Mouse (Mus musculus): ENCODE measurements around the gene Asdurf.
"Not testable (repeated sequence)": the region's sequence is repeated elsewhere in the genome, so short reads cannot be mapped to it uniquely, and the experiment has no call there.

Asdurf gene

DNA sequence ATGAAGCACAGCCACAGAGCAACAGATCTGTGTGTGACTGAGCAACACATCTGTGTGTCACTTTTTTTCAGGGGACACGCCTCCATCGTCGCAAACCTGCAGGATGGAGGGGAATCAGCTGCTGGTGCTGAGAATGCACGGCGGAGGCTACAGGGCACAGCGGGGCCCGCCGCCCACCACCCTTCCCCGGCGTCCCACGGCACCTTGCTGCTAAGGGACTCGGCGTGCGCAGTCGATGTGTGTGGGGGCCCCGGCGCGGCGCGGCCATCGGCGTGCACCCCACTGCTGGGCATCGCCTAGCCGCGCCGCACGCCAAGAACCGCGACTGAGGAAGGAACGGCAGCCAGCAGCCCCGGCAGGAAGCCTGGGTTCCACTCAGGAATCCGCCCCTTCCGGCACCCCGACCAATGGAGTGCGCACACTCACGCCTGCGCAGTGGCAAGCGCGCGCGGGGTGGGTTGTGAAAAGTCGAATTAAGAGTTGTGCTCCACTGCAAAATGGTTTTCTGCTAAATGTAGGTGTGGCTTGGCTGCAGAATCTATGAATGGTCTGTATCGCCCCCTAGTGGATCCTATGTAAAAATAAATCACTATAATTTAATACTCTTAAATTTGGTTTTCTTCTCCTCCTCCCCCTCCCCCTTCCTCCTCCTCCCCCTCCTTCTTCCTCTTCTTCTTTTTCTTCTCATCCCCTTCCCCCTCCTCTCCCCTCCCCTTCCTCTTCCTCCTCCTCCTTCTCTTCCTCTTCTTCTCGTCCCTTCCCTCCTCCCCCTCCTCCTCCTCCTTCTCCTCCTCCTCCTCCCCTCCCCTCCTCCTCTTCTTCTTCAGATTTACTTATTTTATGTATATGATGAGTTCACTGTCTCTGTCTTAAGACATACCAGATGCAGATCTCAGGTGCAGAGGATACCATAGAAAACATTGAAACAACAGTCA, at the start of gene Asdurf, which contains the start of the genes Gm28551 and Asnsd1:
Gene Asdurf (minus strand): TSS at position 293 of the 935 bp plus-strand sequence.
Gene Gm28551 (minus strand): TSS at position 341 of the 935 bp plus-strand sequence.
Gene Asnsd1 (minus strand): TSS at position 426 of the 935 bp plus-strand sequence.
- peak; percentile 97 to 98 for DNase-seq

DNA sequence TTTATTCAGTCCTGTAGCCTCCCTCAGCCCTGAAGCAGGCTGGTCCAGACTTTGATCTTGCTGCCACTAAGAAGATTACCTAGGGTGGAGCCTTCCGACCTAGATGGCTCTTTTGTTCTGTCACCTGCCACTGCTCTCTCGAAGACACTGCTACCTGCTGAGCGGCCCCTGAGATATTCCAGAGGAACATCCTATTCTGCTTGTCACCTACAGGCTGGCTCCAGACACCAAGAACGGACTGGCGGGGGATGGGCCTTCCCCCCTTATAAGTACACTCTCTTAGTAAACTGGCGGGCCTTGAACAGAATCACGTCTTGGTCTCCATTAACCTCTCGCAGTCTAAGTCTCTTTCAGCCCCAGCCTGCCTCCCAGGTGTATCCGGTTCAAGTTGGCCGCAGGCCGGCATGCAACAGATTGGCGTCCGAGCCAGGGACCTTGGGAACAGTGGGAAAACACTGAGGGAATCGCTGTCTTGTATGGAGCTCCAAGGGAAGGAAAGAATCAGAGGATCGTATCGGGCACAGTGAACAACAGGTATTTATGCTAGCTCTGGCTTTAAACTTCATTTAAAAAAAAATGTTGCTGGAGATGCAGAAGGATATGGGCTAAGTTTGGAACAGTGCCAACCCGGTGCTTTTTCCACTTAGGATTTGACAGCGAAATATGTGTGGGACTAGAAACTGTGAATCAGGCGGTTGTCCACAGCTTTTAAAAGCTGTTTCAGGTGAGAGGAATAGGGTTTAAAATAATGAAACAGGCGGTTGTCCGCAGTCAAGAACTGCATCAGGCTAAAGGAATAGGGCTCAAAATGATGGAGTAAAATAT, 41.7 kb upstream of the Asdurf start:
- peak; percentile 31 to 50 for DNase-seq

GRCm38 (mm10) chr1:53388762-53389161, 36.3 kb upstream of the Asdurf start:
- DNase-seq = peak; percentile 3 to 20

DNA sequence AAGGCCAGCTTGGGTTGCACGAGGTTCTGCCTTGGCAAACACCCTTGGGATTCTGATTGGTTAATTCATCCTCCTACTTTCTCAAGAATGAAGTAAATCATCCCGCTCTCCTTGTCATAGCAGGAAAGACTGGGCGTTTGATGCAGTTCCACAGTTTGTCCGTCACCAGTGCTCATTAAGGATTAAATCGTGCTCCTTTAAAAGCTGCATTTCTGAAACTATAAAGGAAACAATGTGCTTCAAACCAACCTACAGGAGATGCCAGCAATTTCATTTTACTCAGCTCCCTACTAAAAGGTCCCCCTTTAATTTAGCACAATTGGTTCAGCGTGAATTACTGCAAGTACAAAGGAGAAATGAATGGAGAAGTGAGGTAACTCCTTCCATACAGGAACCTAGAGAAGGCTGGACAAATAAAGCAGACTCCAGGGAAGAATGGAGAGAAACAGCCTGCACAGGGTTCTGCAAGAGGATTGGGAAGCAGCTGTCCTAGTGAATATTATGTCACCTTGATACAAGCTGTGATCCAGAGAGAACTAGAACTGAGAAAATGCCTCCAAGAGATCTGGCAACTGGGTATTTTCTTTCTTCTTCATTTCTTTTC, 31.8 kb upstream of the Asdurf start:
- DNase-seq = no peak

DNA sequence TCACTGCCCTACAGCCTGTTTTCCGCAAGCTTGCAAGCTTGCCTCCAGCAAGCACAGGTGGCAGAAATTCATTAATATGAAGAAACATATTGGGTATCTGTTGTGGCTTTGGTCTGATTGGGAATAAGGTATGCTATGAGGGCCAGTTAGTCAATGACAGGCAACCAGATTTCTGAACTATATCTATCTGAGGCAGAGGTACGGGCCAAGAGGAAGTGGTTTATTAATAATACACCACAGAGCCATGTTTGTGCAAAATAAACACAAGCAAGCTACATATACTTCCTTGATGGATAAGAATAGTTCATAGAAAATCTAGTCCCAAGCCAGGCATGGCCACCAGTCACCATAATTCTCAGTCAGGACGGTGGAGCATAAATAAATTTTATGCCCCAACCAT, 25.3 kb upstream of the Asdurf start:
- DNase-seq = no peak

DNA sequence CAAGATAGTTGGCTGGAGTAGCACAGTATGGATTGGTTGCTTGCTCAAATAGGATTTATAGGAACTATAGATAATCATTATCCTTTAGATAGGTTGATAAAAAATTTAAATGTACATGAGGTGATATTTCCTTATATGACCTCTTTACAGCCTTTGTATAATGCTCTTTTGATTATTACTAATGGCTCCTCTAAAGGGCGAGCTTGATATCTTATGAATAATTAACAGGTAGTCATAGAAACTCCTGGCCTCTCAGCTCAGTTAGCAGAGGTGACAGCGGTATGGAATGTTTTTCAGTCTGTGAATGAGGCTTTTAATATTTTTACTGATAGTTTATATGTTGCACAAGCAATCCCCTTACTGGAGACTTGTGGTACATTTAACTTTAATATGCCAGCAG, 23.5 kb upstream of the Asdurf start:
- not testable (repeated sequence) for DNase-seq

- no peak for DNase-seq
Observed at GRCm38 (mm10) chr1:53358988-53359387, 6.6 kb upstream of the Asdurf start.

GRCm38 (mm10) chr1:53341071-53341470, 11.3 kb downstream of the Asdurf start:
- DNase-seq = no peak

GRCm38 (mm10) chr1:53337403-53337802, 15.0 kb downstream of the Asdurf start:
- DNase-seq = not testable (repeated sequence)

DNA sequence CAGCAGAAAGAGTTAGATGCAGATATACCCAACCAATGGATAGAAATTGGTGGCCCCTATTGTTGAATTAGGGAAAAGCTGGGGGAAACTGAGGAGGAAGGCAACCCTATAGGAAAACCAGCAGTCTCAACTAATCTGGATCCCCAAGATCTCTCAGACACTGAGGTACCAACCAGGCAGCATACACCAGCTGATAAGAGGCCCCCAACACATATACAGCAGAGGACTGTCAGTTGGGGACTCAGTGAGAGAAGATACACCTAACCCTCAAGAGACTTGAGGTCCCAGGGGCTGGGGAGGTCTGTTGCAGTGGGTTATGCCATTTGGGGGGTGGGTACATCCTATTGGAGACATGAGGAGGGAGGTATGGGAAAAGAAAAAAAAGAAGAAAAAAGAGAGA, 17.0 kb downstream of the Asdurf start:
- no peak for DNase-seq

- DNase-seq = not testable (repeated sequence)
Observed at GRCm38 (mm10) chr1:53333527-53333926, 18.9 kb downstream of the Asdurf start.

GRCm38 (mm10) chr1:53324827-53325494, 27.5 kb downstream of the Asdurf start:
- no peak for DNase-seq

DNA sequence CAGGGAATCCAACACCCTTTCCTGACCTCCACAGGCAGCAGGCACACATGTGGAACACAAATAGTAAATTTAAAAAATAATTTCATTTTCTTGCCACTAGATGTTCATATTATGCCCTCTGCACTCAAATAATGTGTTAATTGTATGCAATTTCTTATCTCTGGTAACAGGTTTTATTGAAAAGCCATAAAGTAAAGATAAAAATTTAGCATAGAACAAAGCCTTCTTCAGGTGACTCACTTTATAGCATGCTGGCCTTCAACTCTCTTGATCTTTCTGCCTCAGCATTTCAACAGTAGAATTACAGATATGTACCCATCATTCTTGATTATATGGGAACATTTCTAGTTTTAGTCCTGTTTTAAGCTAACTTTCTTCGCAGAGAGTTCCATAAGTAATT, 28.1 kb downstream of the Asdurf start:
- no peak for DNase-seq

DNA sequence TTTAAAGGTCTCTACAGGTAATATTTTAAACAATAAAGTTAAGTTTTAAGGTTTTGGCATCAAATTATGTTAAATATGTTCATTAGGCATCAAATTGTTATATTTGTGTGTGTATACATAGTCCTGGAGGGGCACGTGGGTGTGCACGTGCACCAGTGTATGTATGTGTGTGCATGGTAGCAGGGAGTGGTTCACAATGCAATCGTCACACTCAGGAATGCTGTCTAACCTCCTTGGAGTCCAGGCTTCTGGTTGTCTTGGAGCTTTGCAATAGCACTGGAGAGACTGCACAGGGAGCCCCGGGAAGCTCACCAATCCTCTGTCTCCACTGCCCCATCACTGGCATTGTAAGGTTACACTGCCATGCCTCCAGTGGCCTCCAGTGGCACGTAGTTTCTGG, 29.2 kb downstream of the Asdurf start:
- no peak for DNase-seq

- no peak for DNase-seq
Observed at GRCm38 (mm10) chr1:53321662-53322344, 30.6 kb downstream of the Asdurf start.

GRCm38 (mm10) chr1:53312989-53313967, 39.1 kb downstream of the Asdurf start, which contains the start of gene Osgepl1:
Gene Osgepl1, plus strand, starts transcription at chr1:53313624.
- DNase-seq = peak; percentile 90 to 92

DNA sequence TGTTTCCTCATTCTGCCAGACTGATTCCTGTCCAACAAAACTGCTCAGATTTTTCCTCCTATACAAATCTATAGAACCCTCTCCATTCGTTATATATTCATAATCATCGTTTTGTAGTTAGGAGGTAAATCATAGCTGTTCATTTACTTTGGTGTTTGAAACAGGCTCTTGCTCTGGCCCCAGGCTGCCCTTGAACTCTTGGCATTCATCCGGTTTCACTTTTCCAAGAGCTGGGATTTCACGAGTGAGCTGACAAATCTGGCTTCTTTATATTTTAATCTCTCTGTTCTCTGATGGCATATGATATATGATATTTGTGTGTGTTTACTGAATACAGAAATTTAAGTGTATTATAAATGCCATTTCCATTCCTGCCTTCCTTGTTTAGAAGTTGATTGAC, 51.9 kb downstream of the Asdurf start:
- DNase-seq = no peak

Data from cerebellum, postnatal 14 days (tissue).